Mouse (Mus musculus) heart, embryonic 16.5 days (tissue): ENCODE data around the gene Rad51b. TPM values are rescaled to one million over a fixed set of nuclear protein-coding genes. Genes with fewer than 3 reads are reported as not detected.

ENCODE experiments used
- ATAC-seq: fragments of 200-750 bp; cut with Nextera tagmentation; replicated peaks from 2 replicates; pipeline ENCODE4 v1.8.0; 2017; ENCODE audit warnings: moderate number of reproducible peaks; ENCODE audit not compliant: insufficient read depth, low FRiP score; ENCODE audit errors: extremely low read depth
- H3K27ac ChIP-seq: fragments of 300-500 bp; sonication (generic); 2 replicates; pipeline ENCODE4 v1.5.1; 2014; ENCODE audit warnings: mild to moderate bottlenecking, low read length, control low read depth, moderate library complexity
- H3K27me3 ChIP-seq: fragments of 300-500 bp; sonication (generic); 2 replicates; pipeline ENCODE4 v1.6.1; 2014; ENCODE audit warnings: low read length, mixed read lengths; ENCODE audit not compliant: control insufficient read depth, insufficient read depth
- H3K36me3 ChIP-seq: fragments of 300-500 bp; sonication (generic); 2 replicates; pipeline ENCODE4 v1.6.1; 2014; ENCODE audit not compliant: control insufficient read depth, insufficient read depth
- H3K4me1 ChIP-seq: fragments of 300-500 bp; sonication (generic); 2 replicates; pipeline ENCODE4 v1.6.1; 2014; ENCODE audit warnings: low read length, mixed read lengths; ENCODE audit not compliant: control insufficient read depth, insufficient read depth
- H3K4me2 ChIP-seq: fragments of 300-500 bp; sonication (generic); 2 replicates; pipeline ENCODE4 v1.6.1; 2014; ENCODE audit warnings: low read depth, mild to moderate bottlenecking, control low read depth, low read length
- H3K4me3 ChIP-seq: fragments of 300-500 bp; sonication (generic); 2 replicates; pipeline ENCODE4 v1.5.1; 2014; ENCODE audit warnings: mild to moderate bottlenecking, control low read depth, low read length
- H3K9ac ChIP-seq: fragments of 300-500 bp; sonication (generic); 2 replicates; pipeline ENCODE4 v1.6.1; 2014; ENCODE audit warnings: low read length, control low read depth
- H3K9me3 ChIP-seq: fragments of 300-500 bp; sonication (generic); replicated peaks from 2 replicates; pipeline ENCODE4 v1.6.1; 2016; ENCODE audit warnings: low read length; ENCODE audit not compliant: control insufficient read depth
- WGBS: fragments of 180-500 bp; shearing (Covaris S2); extraction: QIAGEN DNeasy Blood & Tissue Kit; methylation state at CpG from one replicate; pipeline ENCODE4 v1.1.7; 2014; 5-methylcytosine and 5-hydroxymethylcytosine counted together
- polyA plus RNA-seq: library from polyadenylated mRNA; unstranded; fragments of >200 nt; fragmentation: Nextera tagmentation; extraction: Ambion mirVana; gene quantifications from 2 replicates; pipeline ENCODE4 v1.2.1, GENCODE M21; 2015

Rad51b gene
- polyA plus RNA-seq, 1 experiment from 2014 or later = 5.0 TPM

GRCm38 (mm10) chr12:79614583-79614953 is 317.5 kb downstream of the Rad51b start:
- Histone ChIP-seq H3K9ac (no peak overlapping the region), H3K27ac (0 out of 2 replicates have a peak overlapping the region, but pooled peaks have one; percentile 5), H3K4me3 (no peak overlapping the region), H3K27me3 (no peaks in the 10 kb centered on the region), H3K9me3 (no peaks in the 10 kb centered on the region), H3K4me1 (peaks cover 29% of the 10 kb centered on the region), H3K4me2 (no peak overlapping the region), H3K36me3 (no peaks in the 10 kb centered on the region)
- ATAC-seq = no peak
- WGBS = 75% methylated on average over 2 of the region's 2 CpGs

GRCm38 (mm10) chr12:79615717-79616316 is 318.7 kb downstream of the Rad51b start:
- Histone ChIP-seq H3K27me3 (no peaks in the 10 kb centered on the region), H3K36me3 (no peaks in the 10 kb centered on the region), H3K27ac (peak overlapping the region; percentile 30; the same call in 1 of the 2 replicates), H3K4me2 (no peak overlapping the region), H3K4me1 (peaks cover 22% of the 10 kb centered on the region), H3K9ac (no peak overlapping the region), H3K9me3 (no peaks in the 10 kb centered on the region), H3K4me3 (no peak overlapping the region)
- 71% methylated on average over 5 of the region's 5 CpGs for WGBS
- ATAC-seq = no peak

DNA sequence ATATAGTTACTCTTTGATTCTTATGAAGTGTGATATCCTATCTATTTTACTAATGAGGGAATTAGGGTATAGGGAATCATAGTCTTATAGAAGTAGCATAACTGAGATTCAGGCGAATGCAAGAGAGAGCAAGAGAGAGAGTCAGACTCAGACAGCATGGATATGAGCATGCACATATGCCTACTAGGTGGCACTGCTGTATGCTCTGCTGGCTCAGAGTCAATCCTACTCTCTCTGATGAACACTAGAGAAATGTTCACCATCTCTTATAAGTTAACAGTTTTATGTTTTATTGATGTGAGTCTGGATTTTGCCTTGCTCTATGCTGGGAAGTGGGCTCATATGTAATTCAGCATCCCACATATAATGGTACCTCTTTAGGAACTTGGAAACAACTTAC is 321.9 kb downstream of the Rad51b start:
- Histone ChIP-seq H3K27ac (no peak overlapping the region), H3K27me3 (no peaks in the 10 kb centered on the region), H3K9ac (no peak overlapping the region), H3K9me3 (no peaks in the 10 kb centered on the region), H3K4me1 (peaks cover 6% of the 10 kb centered on the region), H3K36me3 (no peaks in the 10 kb centered on the region), H3K4me2 (no peak overlapping the region), H3K4me3 (no peak overlapping the region)
- no peak for ATAC-seq
- 82% methylated on average over 1 of the region's 1 CpGs for WGBS

DNA sequence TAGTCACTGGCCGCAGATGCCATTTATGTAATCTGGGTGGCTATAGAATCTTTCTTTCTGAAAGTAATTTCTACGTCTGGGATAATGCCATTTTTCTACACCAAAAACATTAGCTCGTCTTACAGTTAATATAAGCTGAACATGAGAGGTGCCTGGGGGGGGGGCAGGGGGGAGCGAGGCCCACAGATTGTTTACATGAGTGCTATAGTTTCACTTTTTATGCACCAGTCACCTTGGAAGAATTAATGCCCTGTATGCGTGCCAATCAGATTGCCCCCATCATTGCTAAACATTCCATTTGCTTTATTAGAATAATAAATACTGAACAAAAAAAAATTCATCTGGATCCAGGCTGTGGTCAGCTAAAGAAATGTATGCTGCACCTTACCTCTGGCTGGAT is 323.6 kb downstream of the Rad51b start:
- no peak overlapping the region for H3K27ac ChIP-seq
- H3K9ac ChIP-seq = no peak overlapping the region
- no peaks in the 10 kb centered on the region for H3K36me3 ChIP-seq
- 75% methylated on average over 5 of the region's 5 CpGs for WGBS
- no peak overlapping the region for H3K4me2 ChIP-seq
- H3K4me3 ChIP-seq = no peak overlapping the region
- H3K9me3 ChIP-seq = no peaks in the 10 kb centered on the region
- no peak for ATAC-seq
- no peaks in the 10 kb centered on the region for H3K27me3 ChIP-seq
- peaks cover 3% of the 10 kb centered on the region; the same call in 1 of the 2 replicates for H3K4me1 ChIP-seq

DNA sequence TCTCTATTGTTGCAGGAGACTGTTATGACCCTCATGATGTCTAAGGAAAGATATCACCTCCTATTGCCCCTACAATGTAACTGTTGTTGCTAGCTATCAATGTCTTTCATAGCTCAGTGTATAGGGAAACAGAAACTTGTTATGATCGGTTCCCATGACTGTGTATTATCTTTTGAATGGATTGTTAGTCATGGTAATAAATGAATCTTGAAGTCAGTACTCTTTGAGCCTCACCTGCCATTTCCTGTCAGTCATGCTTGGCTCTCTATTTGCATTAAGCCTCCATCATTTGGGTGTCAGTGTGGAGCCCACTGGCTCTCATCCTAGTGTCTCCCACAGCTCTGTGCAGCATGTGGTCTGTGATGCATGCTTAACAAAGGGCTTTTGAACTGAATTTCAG is 326.2 kb downstream of the Rad51b start:
- Histone ChIP-seq H3K9me3 (no peaks in the 10 kb centered on the region), H3K36me3 (no peaks in the 10 kb centered on the region), H3K4me1 (peaks cover 9% of the 10 kb centered on the region), H3K27ac (no peak overlapping the region), H3K4me2 (no peak overlapping the region), H3K9ac (no peak overlapping the region), H3K4me3 (no peak overlapping the region), H3K27me3 (no peaks in the 10 kb centered on the region)
- WGBS = 80% methylated on average over 1 of the region's 1 CpGs
- ATAC-seq = no peak; the same call in 1 of the 2 replicates

GRCm38 (mm10) chr12:79625699-79626554 is 328.8 kb downstream of the Rad51b start:
- Histone ChIP-seq H3K4me2 (no peak overlapping the region), H3K9ac (no peak overlapping the region), H3K9me3 (no peaks in the 10 kb centered on the region), H3K27ac (peak overlapping the region; percentile 68), H3K36me3 (no peaks in the 10 kb centered on the region), H3K27me3 (no peaks in the 10 kb centered on the region), H3K4me1 (peaks cover 12% of the 10 kb centered on the region), H3K4me3 (no peak overlapping the region)
- 50% methylated on average over 7 of the region's 7 CpGs for WGBS
- ATAC-seq = no peak

DNA sequence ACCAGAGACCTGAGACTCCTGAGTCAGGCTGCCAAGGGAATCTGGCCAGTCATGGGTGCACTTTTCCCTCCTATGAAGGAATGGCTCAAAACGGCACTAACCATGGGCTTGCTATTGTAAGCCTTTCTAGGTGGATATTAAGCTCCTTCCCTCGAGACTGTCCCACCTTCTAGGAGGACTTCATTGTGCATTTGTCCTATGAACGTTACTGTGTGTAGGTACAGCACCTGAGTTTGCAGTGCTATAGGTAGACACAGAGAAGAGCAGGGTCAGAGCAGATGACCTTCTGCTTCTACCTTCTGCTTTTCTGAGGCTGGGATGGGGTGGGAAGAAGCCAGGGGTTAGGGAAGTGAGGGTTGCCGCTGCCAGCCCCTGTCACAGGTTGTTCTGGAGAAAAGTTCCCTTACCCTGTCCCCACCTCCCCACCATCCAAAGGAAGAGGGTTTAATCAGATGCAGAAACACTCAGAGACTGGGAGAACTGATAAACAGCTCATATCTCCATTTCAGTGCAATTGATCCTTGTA is 329.5 kb downstream of the Rad51b start:
- Histone ChIP-seq H3K9ac (no peak overlapping the region), H3K9me3 (no peaks in the 10 kb centered on the region), H3K4me2 (no peak overlapping the region), H3K27me3 (no peaks in the 10 kb centered on the region), H3K27ac (peak overlapping the region; percentile 68), H3K36me3 (no peaks in the 10 kb centered on the region), H3K4me3 (no peak overlapping the region), H3K4me1 (peaks cover 12% of the 10 kb centered on the region)
- ATAC-seq = no peak
- WGBS = 69% methylated on average over 4 of the region's 4 CpGs

DNA sequence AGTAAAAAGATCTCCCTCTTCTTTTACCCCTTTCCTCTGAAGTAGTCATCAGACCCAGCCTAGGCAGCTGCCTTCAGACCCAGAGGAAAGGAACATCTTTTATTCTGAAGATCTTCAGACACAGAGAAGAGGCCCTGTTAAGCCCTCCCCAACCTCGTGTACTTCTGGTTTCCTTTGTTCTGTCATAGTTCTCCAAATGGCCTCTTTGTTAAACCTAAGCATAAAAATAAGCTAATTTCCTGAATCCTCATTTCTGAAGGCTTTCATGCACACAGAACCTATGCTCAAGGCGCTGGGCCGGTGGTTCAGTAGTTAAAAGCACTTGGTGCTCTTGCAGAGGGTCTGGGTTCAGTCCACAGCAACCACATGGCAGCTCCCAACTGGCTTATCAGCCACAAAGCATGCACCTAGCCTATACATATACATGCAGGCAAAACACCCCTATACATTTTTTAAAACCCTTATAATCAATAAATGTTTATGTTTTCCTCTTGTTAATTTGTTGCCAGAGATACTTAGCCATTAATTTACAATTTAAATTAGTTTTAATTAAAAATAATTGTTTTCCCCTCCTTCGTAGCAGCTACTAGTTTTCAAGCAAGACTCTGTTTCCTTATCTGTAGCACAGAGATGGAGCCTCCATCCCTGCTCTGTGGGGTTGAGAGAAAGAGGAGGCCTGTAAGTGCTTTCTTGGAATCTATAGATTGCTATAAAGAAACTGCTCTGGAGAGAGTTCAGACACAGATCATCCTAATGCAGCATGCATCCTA is 330.5 kb downstream of the Rad51b start:
- Histone ChIP-seq H3K9me3 (no peaks in the 10 kb centered on the region), H3K4me1 (peaks cover 12% of the 10 kb centered on the region), H3K27me3 (no peaks in the 10 kb centered on the region), H3K36me3 (no peaks in the 10 kb centered on the region), H3K27ac (peak overlapping the region; percentile 39; the same call in 1 of the 2 replicates), H3K4me3 (no peak overlapping the region), H3K9ac (no peak overlapping the region), H3K4me2 (no peak overlapping the region)
- 56% methylated on average over 4 of the region's 4 CpGs for WGBS
- no peak for ATAC-seq
